Mouse (Mus musculus) embryo, embryonic 11.5 days (tissue): ENCODE data around the gene 6030452D12Rik.

Source experiments
- DNase-seq: peaks from one replicate; pipeline ENCODE4 v3.0.0-alpha.2; 2012; ENCODE audit warnings: low read depth, low spot score

6030452D12Rik gene

GRCm38 (mm10) chr8:106500018-106500685, at the start of gene 6030452D12Rik:
Gene 6030452D12Rik, plus strand, starts transcription at chr8:106500522.
- no peak for DNase-seq

DNA sequence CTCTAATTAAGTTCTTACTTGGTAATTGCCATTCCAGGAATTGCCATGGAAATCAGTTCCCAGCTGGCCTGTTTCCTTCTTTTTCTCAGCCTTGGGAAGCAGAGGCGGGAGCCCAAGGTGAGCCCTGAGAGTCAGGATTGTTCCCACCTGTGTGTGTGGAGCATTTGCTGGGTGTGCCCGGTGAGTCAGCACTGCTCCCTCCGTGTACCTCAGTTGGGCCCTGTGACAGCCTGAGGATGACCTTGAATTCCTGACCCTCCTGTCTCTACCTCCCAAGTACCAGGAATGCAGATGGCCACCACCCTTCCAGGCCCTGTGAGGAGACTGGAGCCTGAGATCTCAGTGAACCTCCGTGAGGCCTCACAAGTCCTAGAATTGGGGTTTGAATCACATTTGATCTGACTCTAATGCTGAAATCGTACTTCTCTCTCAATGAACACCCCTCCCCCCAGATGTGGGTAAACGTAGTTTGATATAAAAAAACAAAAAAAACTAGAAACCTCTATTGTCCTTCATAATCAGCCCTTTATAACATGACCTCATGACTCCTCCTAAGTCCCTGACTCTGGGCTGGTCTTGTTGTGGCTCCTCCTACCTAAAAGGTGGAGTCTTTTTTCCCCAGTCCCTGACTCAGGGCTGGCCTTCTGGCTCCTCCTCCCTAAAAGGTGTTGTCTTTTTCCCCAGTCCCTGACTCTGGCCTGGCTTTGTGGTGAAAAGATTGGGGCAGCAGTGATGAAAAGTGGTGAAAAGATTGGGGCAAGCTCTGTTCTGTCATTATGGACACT, 48.8 kb upstream of the 6030452D12Rik start:
- no peak for DNase-seq

- no peak for DNase-seq
Observed at GRCm38 (mm10) chr8:106452701-106453481, 47.4 kb upstream of the 6030452D12Rik start.

DNA sequence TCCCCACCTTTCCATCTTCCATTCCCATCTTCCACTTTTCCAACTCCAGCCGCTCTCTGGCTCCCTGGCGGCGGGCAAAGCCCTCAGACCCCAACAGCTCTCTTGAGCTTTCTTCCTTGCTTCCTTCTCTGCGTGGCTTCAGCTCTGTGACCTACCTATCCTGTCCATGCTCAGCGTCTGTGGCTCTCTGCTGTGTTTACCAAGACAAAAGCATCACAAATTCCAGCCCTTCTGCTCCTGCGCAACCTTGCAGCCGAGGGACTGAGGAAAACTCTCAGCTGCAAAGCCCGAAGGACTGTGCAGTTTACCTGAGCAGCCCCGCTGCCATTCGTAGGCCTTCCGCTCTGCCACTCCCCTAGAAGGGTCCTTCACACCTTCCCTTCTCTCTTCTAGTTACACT, 46.3 kb upstream of the 6030452D12Rik start:
- no peak for DNase-seq

DNA sequence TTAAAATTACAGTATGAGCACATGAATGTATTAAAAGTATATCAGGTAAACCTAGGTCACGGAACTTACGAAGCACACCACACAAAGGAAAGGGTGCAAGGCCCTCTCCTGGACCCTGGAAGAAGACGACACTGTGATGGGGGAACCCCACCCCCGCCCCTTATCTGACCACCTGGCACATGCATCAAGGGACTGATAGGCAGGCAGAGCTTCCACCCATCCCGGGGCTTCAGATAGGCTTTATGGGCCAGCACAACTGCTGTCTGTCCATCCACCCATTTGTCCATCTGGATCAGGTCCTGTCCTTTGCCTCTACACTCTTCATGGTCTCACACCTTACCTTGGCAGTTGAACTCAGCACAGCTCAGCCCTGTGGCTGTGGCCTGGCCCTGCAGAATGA, 38.2 kb upstream of the 6030452D12Rik start:
- DNase-seq: no peak

GRCm38 (mm10) chr8:106463795-106464194, 36.5 kb upstream of the 6030452D12Rik start:
- DNase-seq: no peak

DNA sequence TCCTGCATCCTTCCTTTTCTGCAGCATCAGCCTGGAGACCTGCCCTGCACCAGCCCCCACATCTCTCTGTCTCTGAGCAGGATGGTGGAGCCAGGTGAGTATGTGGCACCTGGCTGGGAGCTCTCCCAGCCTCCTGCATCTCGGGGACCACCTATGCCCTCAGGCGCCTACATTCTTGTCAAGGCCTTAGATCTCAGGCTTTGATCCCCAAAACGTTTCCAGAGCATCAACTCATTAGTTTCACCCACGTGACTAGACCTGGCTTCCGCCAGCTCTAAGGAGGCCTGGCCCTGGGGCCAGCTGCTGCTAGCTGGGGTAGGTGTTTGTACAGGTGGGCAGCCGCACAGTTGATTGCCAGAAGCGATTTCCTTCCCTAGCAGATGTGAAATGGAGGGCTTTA, 30.8 kb upstream of the 6030452D12Rik start:
- peak; percentile 19 for DNase-seq

GRCm38 (mm10) chr8:106474001-106474400, 26.3 kb upstream of the 6030452D12Rik start:
- no peak for DNase-seq

DNA sequence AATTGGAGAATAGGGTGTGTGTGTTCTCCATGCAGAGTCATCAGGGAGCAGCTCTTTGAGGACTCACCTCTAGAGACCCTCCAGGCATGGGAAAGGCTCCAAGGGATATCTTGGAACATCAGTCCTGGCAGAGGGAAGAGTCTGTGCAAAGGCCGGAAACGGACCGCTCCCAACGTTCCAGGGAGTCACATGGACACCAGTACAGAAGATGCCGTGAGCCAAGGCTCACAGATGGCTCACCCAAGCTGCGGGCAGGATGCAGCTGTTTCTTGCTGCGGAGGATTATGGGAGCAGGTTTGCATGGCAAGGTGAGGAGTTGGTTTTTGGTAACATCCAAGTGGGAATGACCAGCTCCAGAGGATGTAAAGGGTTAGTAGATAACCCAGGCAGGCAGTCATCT, 3.9 kb downstream of the 6030452D12Rik start:
- DNase-seq: no peak

DNA sequence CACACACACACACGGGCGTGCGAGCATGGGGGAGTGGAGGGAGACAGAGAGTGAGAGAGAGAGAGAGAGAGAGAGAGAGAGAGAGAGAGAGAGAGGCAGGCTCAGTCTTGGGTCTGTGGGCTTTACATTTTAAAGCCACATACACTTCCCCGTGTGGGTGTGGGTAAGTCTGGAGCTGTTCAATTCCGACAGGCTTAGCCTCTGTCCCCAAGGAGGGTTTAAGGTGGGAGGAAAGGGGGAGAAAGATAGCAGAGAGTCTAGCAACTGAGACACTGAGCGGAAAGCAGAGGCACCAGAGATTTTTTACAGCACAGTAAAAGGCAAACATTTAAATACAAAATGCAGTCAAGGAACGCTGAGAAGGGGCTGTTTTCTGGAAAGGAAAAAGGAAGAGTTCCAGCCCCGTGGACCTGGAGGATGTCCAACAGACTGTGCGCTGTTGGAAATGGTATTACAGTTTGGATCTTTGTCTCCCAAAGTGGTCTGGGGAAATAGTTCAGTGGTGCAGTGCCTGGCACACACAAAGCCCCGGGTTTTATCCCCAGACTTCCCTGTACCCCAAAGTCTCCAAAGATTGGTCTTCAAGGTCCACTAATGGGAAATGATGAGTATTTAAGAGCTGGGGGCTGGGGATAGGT, 5.1 kb downstream of the 6030452D12Rik start:
- DNase-seq: no peak

DNA sequence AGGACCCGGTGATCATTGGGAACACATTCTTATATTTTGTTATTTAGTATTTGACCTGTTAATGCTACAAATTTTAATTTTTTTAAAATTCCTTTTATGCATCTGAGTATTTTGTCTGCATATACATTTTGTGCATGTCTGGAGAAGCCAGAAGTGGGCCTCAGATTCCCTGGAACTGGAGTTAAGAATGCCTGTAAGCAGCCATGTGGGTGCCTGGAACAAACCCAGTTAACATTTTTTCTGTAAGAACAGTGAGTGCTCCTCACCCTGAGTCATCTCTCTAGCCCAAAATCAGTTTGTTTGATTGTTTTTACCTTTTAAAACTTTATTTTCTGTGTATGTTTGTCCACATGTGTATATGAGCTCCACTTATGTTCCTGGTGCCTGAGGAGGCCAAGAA, 5.8 kb downstream of the 6030452D12Rik start:
- no peak for DNase-seq

- DNase-seq: no peak
Observed at GRCm38 (mm10) chr8:106507761-106508331, 7.5 kb downstream of the 6030452D12Rik start.

DNA sequence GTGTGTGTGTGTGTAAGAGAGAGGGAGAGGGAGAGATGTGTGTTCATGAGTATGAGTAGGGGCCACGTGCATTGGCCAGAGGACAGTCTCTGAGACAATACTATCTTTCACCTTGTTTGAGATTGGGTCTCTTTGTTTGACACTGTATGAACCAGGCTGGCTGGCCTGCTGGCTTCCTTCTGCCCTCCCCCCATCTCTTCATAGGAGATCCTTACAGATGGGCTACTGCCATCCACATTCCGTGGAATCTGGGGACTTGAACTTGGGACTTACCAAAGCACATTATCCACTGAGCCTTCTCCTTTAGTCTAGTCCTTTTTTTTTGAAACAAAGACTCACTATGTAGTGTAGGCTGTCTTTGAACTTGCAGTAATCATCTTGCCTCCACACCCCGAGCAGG, 8.1 kb downstream of the 6030452D12Rik start:
- no peak for DNase-seq

DNA sequence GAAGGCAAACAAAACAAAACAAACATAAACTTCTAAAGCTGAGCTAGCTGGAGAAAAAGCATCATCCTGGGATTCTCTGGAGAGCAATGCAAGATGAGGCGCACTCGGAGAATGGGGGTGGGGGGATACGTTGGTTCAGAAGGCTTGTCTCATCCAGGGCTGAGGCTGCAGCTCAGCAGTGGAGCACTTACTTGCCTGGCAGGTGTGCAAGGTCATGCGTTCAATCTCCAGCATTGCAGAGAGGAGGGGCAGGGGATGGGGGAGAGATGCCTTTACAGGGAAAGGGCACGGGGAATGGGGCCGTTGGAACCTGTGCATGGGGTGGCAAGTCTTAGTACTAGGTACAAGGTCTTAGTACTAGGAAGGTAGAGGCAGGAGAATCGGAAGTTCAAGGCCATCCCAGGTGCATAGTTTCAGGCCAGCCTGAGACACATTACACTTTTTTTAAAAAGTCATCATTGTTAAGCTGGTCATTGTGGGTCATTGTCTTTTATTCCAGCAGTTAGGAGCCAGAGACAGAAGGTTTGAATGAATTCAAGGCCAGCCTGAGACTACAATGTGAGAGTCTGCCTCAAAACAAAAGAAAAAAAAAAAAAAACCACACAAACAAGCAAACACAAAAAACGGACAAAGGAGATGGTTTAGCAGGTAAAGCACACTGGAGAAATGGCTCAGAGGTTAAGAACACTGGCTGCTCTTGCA, 8.9 kb downstream of the 6030452D12Rik start:
- DNase-seq: no peak

DNA sequence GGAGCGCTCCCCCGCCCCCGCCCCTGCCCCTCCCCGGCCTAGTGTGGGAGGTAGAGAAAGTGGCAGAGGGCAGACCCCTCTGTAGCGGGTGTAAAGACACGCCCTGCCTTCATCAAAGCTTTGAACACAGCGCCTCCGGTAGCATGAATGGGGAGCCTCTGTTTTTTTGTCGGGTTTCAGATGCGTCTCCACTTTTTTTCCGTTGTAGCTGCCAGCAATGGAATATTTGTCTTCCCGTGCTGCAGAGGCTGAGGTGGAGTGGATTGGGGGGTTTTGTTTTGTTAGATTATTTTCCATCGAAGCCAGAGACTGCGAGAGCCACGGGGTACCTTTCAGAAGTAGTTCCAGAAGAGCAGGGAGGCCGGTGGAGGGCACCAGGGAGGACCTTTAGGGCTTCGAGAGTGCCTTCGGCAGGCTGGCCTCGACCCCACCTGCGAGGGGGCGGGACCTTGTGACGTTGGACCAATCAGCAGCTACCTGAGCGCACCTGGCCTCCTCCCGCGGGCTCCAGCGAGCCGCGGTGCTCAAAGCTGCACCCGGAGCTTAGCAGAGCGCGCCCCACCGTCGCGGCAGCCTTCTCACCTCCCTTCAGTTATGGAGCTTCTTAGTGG, 10.1 kb downstream of the 6030452D12Rik start, which contains the start of gene Cdh3:
Gene Cdh3 (plus strand): TSS at position 527 of the 611 bp plus-strand sequence.
- DNase-seq: no peak

- no peak for DNase-seq
Observed at GRCm38 (mm10) chr8:106511065-106511501, 10.8 kb downstream of the 6030452D12Rik start.

DNA sequence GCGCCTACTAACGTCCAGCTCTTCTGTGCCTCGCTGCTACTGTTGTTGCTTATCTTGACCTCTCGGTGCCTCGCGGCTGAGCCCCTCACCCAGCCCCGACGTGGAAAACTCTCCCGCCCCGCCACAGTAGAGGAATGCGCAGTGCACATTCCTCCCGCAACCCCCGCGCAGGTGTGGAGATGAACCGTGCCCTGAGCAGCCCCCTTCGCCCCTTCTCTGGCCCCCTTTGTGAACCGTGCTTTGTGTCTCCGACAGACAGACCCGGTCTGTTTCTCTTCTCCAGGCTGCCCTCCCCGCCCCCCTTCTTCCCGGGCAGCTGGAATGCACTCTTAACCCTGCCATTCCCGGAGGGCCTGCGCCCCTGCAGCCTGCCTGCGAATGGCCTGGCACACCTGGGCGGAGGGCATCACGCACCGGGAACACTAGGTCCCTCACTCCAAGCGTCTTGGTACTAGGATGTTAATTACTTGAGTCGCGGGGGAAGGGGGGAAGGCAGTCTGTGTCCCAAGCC, 11.3 kb downstream of the 6030452D12Rik start:
- DNase-seq: no peak

GRCm38 (mm10) chr8:106512475-106513150, 12.3 kb downstream of the 6030452D12Rik start:
- no peak for DNase-seq

DNA sequence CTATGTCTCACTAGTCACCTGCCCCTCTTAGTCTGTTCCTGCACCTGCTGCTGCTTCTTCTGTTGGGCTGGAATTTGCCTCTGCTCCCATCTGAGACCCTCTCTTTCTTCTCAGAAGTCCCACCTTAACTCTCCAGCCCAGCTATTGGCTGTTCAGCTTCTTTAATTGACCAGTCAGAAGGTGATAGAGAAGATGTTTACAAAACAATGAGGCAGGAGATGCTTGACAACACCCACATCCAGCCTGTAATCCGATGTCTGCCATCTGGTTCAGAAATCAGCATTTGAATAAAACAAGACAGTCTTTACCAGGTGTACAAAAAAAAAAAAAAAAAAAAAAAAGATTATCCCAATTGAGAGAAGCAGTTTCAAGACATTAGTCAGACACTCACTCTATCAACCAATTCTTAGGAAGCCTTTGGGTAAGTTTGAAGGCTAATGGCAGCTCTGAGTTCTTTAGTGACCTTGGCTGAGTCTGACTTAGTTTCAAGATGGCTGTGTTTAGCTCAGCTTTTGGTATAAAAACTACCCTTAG, 15.7 kb downstream of the 6030452D12Rik start:
- no peak for DNase-seq
